Mouse (Mus musculus): ENCODE data around the gene Rpusd4.

Rpusd4 gene

DNA sequence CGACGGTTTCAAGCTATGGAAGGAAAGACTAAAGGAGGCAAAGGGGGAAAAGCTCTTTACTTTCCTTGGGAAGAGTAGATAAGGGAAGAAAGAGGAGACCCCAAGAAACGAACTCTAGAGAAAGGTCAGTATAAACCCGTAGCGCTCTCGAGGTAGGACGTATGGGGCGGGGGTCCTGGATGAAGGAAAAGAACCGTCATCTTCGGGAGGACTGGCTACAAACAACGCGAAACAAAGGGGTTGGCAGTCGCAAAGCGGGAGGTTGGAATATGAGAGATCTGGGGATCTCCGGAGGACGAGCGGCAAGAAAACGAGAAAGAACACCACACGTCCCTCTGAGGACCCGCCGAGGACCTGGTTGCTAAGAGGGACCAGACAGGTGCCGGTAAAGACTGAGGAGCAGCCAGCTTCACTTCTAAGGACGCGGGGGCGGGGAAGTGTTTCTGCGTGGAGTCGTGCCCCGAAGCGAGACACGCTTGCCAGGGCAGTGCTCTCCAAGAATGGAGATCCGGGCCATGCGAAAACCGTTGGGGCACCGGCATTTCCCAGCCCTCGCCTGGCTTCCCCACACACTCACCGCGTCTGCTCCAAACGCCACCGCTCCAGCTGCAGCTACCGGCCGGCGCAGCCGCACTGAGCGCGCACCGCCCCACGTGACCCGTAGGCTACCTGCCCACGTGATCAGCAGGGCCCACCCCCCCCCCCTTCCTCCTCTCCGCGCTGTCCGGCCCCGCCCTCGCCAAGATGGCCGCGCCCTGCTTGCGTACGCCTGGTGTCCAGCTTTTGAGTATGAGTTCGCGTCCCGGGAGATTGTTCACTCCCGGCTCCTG, at the start of gene Rpusd4, which contains the start of gene Fam118b:
Rpusd4 (plus strand) TSS at position 720 of the 830 bp plus-strand sequence.
Fam118b (minus strand) TSS at position 660 of the 830 bp plus-strand sequence.
- DNase-seq (ENCODE audit: low spot score): peak; percentile 88

- DNase-seq (ENCODE audit: low spot score): no peak
These were observed 49.7 kb upstream of the Rpusd4 start for GRCm38 (mm10) chr9:35217963-35218362.

DNA sequence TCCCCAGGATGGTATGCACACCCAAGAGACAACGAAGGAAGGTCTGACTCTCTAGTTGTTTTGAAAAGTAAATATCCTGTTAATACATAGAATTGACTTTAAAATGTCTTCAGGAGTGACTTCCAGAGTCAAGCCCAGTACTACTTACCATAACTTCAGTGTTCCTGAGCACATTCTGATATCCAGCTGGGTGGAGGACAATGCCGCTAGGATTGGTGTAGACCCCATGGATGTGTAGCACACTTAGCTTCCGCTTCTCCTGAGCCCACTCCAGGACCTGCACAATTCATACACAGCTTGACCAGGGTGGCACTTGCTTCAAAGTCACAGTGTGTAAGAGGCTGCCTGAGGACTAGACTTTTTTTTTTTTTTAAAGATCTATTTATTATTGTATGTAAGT, 44.2 kb upstream of the Rpusd4 start:
- no peak for DNase-seq (ENCODE audit: low spot score)

DNA sequence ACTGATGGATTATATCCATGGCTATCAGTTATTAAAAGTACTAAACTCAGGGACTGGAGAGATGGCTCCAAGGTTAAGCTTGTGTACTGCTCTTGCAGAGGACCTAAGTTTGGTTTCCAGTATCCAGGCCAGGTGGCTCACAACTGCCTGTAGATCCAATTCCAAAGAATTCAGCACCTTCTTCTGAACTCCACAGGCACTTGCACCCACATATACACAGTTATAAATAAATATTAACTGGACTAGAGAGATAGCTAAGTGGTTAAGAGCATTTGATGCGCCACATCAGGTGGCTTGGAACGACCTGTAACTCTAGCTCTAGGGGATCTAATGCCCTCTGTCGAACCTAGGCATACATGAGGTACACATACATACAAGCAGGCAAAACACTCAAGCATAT, 39.0 kb upstream of the Rpusd4 start:
- no peak for DNase-seq (ENCODE audit: low spot score)

DNA sequence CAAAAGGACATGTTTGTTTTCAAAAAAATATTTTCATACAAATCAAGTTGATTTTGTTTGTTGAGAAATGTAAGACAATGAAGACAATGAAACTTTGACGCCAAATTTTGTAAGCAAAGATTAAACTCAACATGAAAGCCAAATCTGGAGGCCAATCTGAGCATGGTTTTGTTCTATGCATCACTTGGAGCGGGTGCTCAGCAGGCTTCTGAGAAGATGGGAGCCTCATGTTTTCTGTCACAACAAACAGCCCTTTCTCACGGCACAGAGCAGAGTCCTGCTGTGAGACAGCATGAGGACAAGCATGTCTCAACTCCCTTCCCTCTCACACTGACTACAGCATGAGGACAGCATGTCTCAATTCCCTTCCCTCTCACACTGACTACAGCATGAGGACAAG, 31.7 kb upstream of the Rpusd4 start:
- DNase-seq (ENCODE audit: low spot score): no peak

DNA sequence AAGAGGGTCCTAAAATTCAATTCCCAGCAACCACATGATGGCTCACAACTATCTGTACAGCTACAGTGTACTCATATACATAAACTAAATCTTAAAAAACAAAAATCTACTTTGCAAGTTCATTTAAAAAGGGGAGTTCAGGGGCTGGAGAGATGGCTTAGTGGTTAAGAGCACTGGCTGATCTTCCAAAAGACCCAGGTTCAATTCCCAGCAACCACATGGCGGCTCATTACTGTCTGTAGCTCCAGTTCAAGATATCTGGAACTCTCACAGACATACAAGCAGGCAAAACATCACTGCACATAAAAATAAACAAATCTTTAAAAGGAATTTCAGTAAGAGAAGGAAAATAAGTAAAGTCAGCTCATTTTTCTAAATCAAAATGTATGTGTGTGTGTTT, 29.3 kb upstream of the Rpusd4 start:
- DNase-seq (ENCODE audit: low spot score): no peak

GRCm38 (mm10) chr9:35238915-35239571, 28.6 kb upstream of the Rpusd4 start:
- no peak for DNase-seq (ENCODE audit: low spot score)

DNA sequence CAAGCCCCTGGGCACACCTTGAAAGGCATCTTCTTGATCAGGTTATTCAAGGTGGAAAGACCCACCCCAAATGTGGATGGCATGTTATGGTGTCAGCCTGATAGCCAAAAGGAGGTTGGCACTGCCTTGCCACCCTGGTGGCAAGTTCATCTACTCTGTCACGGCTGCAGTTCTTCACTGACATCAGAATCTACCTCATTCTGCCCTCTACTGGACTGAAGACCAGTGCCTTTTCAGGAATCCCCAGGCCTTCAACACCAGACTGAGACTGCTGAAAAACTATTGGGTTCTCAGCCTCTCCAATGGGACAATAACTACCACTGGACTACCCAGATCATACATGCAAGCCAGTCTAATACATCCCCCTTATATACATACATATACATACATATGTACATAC, 27.9 kb upstream of the Rpusd4 start:
- no peak for DNase-seq (ENCODE audit: low spot score)

- no peak for DNase-seq (ENCODE audit: low spot score)
These were observed 20.3 kb upstream of the Rpusd4 start for GRCm38 (mm10) chr9:35247405-35247804.

GRCm38 (mm10) chr9:35249476-35249875, 18.2 kb upstream of the Rpusd4 start:
- DNase-seq (ENCODE audit: low spot score): no peak

- no peak for DNase-seq (ENCODE audit: low spot score)
These were observed 10.3 kb upstream of the Rpusd4 start for GRCm38 (mm10) chr9:35257365-35257764.

DNA sequence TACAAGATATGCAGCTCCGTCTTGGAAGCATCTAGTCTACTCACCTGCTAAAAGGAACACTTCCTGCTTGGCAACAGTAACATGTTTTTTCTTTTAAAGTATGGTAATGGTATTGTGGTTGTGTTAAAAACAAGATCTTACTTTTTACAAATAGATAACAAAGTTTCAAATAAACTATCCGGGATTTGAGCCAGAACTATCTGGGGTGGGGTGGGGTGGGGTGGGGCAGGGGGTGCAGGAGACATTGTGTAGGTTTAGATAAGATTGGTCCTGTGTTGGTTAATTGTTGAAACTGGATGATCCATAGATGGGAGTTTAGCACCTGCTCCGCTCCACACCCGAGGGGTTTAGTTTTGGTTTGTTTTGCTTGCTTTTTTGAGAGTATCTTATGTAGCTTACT, 5.2 kb upstream of the Rpusd4 start:
- no peak for DNase-seq (ENCODE audit: low spot score)

GRCm38 (mm10) chr9:35263431-35263830, 4.2 kb upstream of the Rpusd4 start:
- peak; percentile 48 for DNase-seq (ENCODE audit: low spot score)

- peak; percentile 58 for DNase-seq (ENCODE audit: low spot score)
These were observed 3.2 kb upstream of the Rpusd4 start for GRCm38 (mm10) chr9:35264509-35264908.

DNA sequence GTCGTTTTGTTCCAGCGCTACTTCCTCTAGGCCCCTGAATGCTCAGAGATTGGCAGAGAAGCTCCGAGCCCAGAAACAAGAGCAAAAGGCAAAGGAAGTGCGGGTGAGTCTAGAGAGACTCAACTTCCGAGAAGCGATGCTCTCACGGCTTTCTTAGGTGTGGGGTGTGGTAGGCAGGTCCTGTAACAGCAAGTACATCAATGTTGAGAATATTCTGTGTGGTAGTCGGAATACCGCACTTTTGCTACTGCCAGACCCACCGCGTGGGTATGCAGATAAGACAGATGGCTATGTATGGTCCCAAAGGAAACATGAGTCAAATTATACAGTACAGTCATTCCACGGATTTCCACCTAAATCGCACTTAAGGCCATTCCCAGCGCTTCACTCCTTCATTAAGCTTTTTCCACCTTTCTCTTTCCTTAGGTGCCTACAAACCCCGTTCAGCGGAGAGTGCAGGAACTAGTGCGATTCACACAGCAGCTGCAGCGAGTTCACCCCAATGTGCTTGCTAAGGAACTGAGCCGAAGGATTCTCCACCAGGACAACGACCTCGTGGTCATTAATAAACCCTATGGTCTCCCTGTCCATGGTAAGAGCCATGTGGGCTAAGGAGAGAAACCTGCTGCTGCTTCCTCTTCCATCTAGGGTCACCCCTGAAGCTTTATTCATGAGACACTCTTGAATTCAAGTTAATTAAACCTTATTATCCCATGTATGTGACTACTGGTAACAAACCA, 481 bp downstream of the Rpusd4 start:
- DNase-seq (ENCODE audit: low spot score): no peak

- DNase-seq (ENCODE audit: low spot score): no peak
These were observed 10.2 kb downstream of the Rpusd4 start for GRCm38 (mm10) chr9:35277855-35278365.

- no peak for DNase-seq (ENCODE audit: low spot score)
These were observed 10.8 kb downstream of the Rpusd4 start for GRCm38 (mm10) chr9:35278451-35278850.

DNA sequence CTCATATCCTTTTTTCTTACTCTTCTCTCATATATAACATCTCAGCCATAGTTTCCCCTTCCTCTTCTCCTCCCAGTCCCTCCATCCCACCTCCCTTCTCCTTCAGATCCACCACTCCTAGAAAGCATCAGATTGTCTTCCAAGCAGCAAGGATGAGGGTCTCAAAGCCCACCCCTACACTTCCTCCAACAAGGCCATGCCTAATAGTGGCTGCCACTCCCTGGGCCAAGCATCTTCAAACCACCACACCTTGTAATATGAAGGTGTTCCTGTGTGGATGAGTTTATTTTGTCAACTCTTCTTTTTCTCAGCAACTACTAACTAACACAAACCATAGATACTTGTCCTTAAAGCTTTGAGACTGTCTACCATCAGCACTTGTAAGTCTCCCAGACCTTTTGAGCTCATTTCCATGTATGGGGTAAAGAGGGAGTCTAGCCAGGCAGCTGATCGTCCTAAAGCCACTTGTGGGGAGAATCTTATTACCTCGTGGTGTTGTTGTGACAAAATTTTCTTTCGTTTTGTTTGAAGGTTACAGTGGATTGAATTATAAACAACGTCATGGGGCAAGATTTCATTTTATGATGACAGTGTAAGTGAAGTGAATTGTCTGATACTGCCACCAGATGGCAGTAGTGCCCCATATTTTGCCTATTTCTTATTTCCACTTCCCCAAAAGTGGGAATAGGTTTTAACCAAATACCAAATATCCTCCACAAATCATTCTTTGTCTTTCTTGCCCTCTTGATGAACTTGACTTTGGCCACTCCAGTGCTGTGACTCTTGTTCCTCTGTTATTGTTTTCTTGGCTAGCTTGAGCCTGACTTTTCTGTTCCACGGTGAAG, 14.6 kb downstream of the Rpusd4 start:
- DNase-seq (ENCODE audit: low spot score): peak; percentile 56

GRCm38 (mm10) chr9:35282851-35283200, 15.2 kb downstream of the Rpusd4 start:
- no peak for DNase-seq (ENCODE audit: low spot score)

DNA sequence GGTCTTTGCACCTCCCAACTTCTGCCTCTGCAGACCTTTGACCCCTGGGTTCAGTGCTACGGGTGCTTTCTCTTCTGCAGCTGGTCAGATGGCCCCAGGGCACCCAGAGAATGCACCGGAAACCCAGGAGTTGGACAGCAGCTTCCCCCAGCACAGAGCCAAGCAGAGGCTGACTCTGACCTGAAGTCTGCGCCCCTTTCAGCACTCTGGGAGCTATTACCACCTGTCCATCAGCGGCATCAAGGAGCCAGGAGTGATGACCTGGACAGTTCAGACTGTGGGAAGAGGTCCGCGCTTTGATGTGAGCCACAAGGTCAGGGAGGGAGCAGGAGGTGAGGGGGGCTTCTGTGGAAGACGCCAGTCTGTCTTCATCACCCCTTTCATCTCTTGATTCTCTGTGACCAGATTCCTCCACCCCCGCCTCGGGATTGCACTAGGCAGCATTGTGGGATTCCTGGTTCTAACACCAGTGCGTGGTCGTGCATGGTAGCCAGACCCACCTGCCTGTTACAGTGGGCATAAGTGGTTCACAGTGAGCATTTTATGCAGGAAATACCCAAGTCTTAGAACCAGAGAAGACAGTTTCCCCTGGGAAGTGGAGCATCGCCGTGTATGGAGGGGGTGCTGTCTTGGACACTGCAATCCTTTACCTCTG, 15.9 kb downstream of the Rpusd4 start:
- no peak for DNase-seq (ENCODE audit: low spot score)

- DNase-seq (ENCODE audit: low spot score): no peak
These were observed 16.7 kb downstream of the Rpusd4 start for GRCm38 (mm10) chr9:35284351-35284750.

All from c-Kit-positive CD71-positive TER-119-positive erythroid progenitor cells, embryonic 14.5 days (primary cell).